Mouse (Mus musculus) CH12.LX (cell line): ENCODE measurements around the gene Gpr84.

Experiments
- CTCF ChIP-seq, 2 experiments: IDR thresholded peaks in 1 of 2; conservative IDR thresholded peaks in 1 of 2; 2 replicates each; pipeline ENCODE4 v1.5.1; 2011 to 2012; ENCODE audit warnings: low read depth in 2 of 2, low read length in 2 of 2, improper control_type of control experiment in 1 of 2, inconsistent platforms in 1 of 2, mild to moderate bottlenecking in 1 of 2, moderate library complexity in 1 of 2
- HCFC1 ChIP-seq: IDR thresholded peaks from 2 replicates; pipeline ENCODE4 v1.6.1; 2012; ENCODE audit warnings: low read depth, mild to moderate bottlenecking, inconsistent platforms, low read length, improper control_type of control experiment
- MAX ChIP-seq: IDR thresholded peaks from 2 replicates; pipeline ENCODE4 v1.6.1; 2011; ENCODE audit warnings: low read length, improper control_type of control experiment
- PAX5 ChIP-seq: IDR thresholded peaks from 2 replicates; pipeline ENCODE4 v1.6.1; 2012; ENCODE audit warnings: low read length, inconsistent platforms, mixed read lengths
- TCF12 ChIP-seq: IDR thresholded peaks from 2 replicates; pipeline ENCODE4 v1.6.1; 2014; ENCODE audit warnings: low read depth, mild to moderate bottlenecking, inconsistent platforms, low read length, improper control_type of control experiment
- UBTF ChIP-seq: IDR thresholded peaks from 2 replicates; pipeline ENCODE4 v1.6.1; 2012; ENCODE audit warnings: low read depth, mild to moderate bottlenecking, inconsistent platforms, low read length, improper control_type of control experiment, moderate library complexity

DNA sequence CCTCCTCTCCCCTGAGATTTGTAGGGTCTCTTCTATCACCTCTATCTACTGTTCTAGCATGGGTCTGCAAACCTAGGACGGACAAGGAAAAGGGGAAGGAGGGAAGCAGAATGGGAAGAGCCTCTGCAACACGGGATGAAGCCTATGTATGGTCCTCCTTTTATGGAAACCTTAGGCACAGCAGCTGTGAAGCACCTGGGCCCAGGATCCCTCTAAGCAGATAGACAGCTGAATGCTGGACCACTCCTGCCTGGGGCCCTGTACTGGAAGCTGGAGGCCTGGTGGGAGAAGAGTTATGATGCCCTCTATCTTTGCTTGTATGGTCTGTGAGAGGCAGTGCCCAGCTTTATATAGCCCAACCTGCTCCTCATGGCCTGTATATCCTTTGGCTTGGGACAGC, 9.9 kb downstream of the Gpr84 start:
- no peak for TF ChIP-seq CTCF (conservative IDR thresholded peaks at IDR 0.05 in 1 of 2, IDR thresholded peaks at IDR 0.05 in 1 of 2; ENCODE audit: low read depth in 2 of 2, low read length in 2 of 2)
- TF ChIP-seq UBTF, result no peak
- TF ChIP-seq PAX5, result no peak
- no peak for TF ChIP-seq HCFC1
- TF ChIP-seq MAX, result no peak
- TF ChIP-seq TCF12, result no peak
